14 mouse cellular contexts compared by ENCODE assay signal in genomic region chr2:35684005-35684404, GRCm38 (mm10).
DNase-seq lines count a peak whose midpoint lies in the region; ATAC-seq and TF ChIP-seq lines count a peak whose summit lies in the region.
"Had no signal": no experiment of that assay in that cellular context is flagged by ENCODE, and none has a peak within 500 bp of the region (broad histone marks: within the 10 kb centered on the region; RNA-seq: fewer than 3 reads in every experiment).

No protein-coding gene starts in this region.

- no peak overlapping the region for H3K9ac ChIP-seq in heart, embryonic 15.5 days
- no peak overlapping the region for H3K9ac ChIP-seq in lung, embryonic 16.5 days (ENCODE audit: low read length)
- H3K9ac ChIP-seq in midbrain, postnatal 0 days (replicated peaks; ENCODE audit: low read length, poor library complexity, severe bottlenecking), result no peak overlapping the region
- H3K9ac ChIP-seq: embryonic facial prominence, embryonic 13.5 days; lung, embryonic 14.5 days had no signal

- peak; percentile 63 for ATAC-seq in heart, embryonic 15.5 days (replicated peaks; ENCODE audit: insufficient number of reproducible peaks, insufficient read depth, low FRiP score, low read depth)
- peak; percentile 37 for ATAC-seq in lung, embryonic 16.5 days (ENCODE audit: low read depth)
- ATAC-seq in midbrain, postnatal 0 days (ENCODE audit: low FRiP score), result no peak
- ATAC-seq: inflammation-experienced regulatory T-cells, adult 6 months had no signal

- TF ChIP-seq CTCF in midbrain, postnatal 0 days (IDR thresholded peaks at IDR 0.05), result no peak

- H3K4me1 ChIP-seq in heart, embryonic 15.5 days (replicated peaks), result peaks cover 98% of the 10 kb centered on the region
- peaks cover 76% of the 10 kb centered on the region for H3K4me1 ChIP-seq in lung, embryonic 16.5 days (replicated peaks; ENCODE audit: control insufficient read depth, insufficient read depth, low read length)
- H3K4me1 ChIP-seq in brown adipose tissue, adult 24 weeks (ENCODE audit: control insufficient read depth, insufficient read depth, insufficient read length, low read length), result peaks cover 55% of the 10 kb centered on the region
- peaks cover 17% of the 10 kb centered on the region; the same call in 1 of the 2 replicates for H3K4me1 ChIP-seq in midbrain, postnatal 0 days (ENCODE audit: insufficient read depth, low read length)

- 11% methylated on average over 3 of the region's 3 CpGs for WGBS in heart, embryonic 15.5 days
- WGBS in lung, embryonic 16.5 days, result 14% methylated on average over 3 of the region's 3 CpGs
- WGBS in midbrain, postnatal 0 days, result 17% methylated on average over 3 of the region's 3 CpGs

- H3K4me3 ChIP-seq in heart, embryonic 15.5 days, result no peak overlapping the region
- no peak overlapping the region for H3K4me3 ChIP-seq in lung, embryonic 16.5 days (ENCODE audit: low read length)
- H3K4me3 ChIP-seq in brown adipose tissue, adult 24 weeks (ENCODE audit: insufficient read depth, low read depth, low read length), result no peak overlapping the region
- H3K4me3 ChIP-seq in midbrain, postnatal 0 days (ENCODE audit: low read depth, low read length), result no peak overlapping the region
- H3K4me3 ChIP-seq: embryonic facial prominence, embryonic 13.5 days had no signal

- H3K27ac ChIP-seq in heart, embryonic 15.5 days, result peak overlapping the region; percentile 90
- peak overlapping the region; percentile 2; the same call in 1 of the 2 replicates for H3K27ac ChIP-seq in lung, embryonic 16.5 days (ENCODE audit: low read length)
- H3K27ac ChIP-seq in brown adipose tissue, adult 24 weeks (replicated peaks; ENCODE audit: low read depth, low read length), result 0 out of 2 replicates have a peak overlapping the region, but pooled peaks have one; percentile 7
- H3K27ac ChIP-seq in midbrain, postnatal 0 days (ENCODE audit: low read depth, low read length), result 0 out of 2 replicates have a peak overlapping the region, but pooled peaks have one; percentile 18
- H3K27ac ChIP-seq: embryonic facial prominence, embryonic 13.5 days had no signal

- H3K9me3 ChIP-seq in heart, embryonic 15.5 days (replicated peaks), result no peaks in the 10 kb centered on the region
- H3K9me3 ChIP-seq in lung, embryonic 16.5 days (ENCODE audit: control insufficient read depth, low read length), result no peaks in the 10 kb centered on the region
- H3K9me3 ChIP-seq in midbrain, postnatal 0 days (ENCODE audit: low read length), result no peaks in the 10 kb centered on the region
- H3K9me3 ChIP-seq: embryonic facial prominence, embryonic 13.5 days had no signal

- no peak for DNase-seq in heart, postnatal 4 days
- DNase-seq in lung, postnatal 4 days, result no peak
- peak; percentile 27 for DNase-seq in midbrain, postnatal 0 days (ENCODE audit: low spot score)
- no peak for DNase-seq in frontal cortex, postnatal 25 days (ENCODE audit: low spot score in 2 of 2)
- no peak for DNase-seq in T-cell, adult 2 months (ENCODE audit: low spot score)
- DNase-seq: cerebellum, adult 9-10 months; left cerebral cortex, postnatal 4 days; lung, embryonic 14.5 days; thymus, postnatal 36 days had no signal

- H3K36me3 ChIP-seq in heart, embryonic 15.5 days, result no peaks in the 10 kb centered on the region
- no peaks in the 10 kb centered on the region for H3K36me3 ChIP-seq in lung, embryonic 16.5 days (ENCODE audit: control insufficient read depth, insufficient read depth, low read length)
- no peaks in the 10 kb centered on the region for H3K36me3 ChIP-seq in midbrain, postnatal 0 days (ENCODE audit: insufficient read depth, low read length)

- peak overlapping the region; percentile 31 for H3K4me2 ChIP-seq in heart, embryonic 15.5 days
- no peak overlapping the region for H3K4me2 ChIP-seq in lung, embryonic 16.5 days (ENCODE audit: low read depth, low read length)
- H3K4me2 ChIP-seq in midbrain, postnatal 0 days (ENCODE audit: low read depth, low read length, poor library complexity, severe bottlenecking), result no peak overlapping the region
- H3K4me2 ChIP-seq: embryonic facial prominence, embryonic 13.5 days; lung, embryonic 14.5 days had no signal

- H3K27me3 ChIP-seq in heart, embryonic 15.5 days, result no peaks in the 10 kb centered on the region
- no peaks in the 10 kb centered on the region for H3K27me3 ChIP-seq in lung, embryonic 16.5 days (ENCODE audit: control insufficient read depth, insufficient read depth, low read depth, low read length)
- H3K27me3 ChIP-seq in midbrain, postnatal 0 days (ENCODE audit: insufficient read depth, low read length), result no peaks in the 10 kb centered on the region
- H3K27me3 ChIP-seq: embryonic facial prominence, embryonic 13.5 days had no signal

Comparison
In these comparisons a context has a peak if more than half of its experiments do, and no peak if none do; other contexts are left out.
1. H3K27ac ChIP-seq: peak in every context shown above with its lines; median percentile 90 in heart, embryonic 15.5 days; 18 in midbrain, postnatal 0 days; 7 in brown adipose tissue, adult 24 weeks; 2 in lung, embryonic 16.5 days.